Mouse (Mus musculus) kidney, adult 11 months (tissue): ENCODE measurements around the gene Cd19.
"Not testable (repeated sequence)": the region's sequence is repeated elsewhere in the genome, so short reads cannot be mapped to it uniquely, and the experiment has no call there.

Source experiments
- DNase-seq: peaks from one replicate; pipeline ENCODE4 v3.0.0; 2022

Gene Cd19

DNA sequence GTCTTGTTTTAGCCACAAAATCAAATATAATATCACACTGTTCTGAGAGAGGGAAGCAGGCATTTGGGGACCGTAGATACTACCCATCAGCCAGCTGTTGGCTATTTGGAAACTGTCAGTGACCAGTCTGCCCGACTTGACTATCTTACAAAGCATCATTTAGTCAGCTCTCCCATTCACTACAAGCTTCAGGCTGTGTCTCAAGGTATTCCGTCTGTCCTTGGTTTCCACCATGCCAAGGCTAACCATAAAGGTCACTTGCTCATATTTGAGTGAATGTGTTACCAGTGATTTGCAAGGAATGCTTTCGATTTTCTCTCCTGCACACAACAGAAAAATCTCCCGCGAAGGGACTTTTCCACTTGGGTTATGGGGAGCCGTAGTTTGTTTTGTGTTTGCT, 20.0 kb upstream of the Cd19 start:
- DNase-seq: no peak

DNA sequence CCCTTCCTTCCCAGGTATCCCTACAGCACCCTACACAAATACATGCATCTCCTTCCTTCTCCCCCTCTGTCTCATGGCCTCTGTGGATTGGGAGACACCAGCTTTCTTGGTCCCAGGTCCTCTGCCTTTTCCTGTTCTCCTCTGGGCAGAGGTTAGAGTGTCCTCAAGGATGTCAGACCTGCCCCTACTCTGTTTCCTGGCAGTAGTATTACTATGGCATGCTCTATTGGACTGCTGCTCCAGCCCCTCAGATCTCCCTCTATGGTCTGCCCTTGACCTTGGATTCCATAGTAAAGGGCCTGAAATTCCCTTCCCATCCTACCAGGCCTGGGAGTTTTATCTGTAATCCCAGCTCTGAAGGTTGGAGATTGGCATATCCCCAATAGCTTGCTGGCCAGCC, 15.5 kb upstream of the Cd19 start:
- no peak for DNase-seq

DNA sequence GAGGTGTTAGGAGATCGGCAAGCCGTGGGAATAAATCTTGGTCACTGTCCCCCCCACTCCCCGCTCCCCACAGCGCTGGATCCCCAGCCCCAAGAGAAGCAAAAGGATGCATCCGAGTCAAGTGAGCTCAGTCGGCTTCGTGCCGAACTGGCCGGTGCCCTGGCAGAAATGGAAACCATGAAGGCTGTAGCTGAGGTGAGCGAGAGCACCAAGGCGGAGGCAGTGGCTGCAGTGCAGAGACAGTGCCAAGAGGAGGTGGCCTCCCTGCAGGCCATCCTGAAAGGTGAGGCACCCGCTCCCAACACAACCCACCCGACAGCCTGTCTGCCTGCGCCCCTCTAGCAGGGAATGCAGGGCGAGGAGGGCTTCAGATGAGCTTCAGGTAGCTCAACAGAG, 14.8 kb upstream of the Cd19 start:
- DNase-seq: no peak

DNA sequence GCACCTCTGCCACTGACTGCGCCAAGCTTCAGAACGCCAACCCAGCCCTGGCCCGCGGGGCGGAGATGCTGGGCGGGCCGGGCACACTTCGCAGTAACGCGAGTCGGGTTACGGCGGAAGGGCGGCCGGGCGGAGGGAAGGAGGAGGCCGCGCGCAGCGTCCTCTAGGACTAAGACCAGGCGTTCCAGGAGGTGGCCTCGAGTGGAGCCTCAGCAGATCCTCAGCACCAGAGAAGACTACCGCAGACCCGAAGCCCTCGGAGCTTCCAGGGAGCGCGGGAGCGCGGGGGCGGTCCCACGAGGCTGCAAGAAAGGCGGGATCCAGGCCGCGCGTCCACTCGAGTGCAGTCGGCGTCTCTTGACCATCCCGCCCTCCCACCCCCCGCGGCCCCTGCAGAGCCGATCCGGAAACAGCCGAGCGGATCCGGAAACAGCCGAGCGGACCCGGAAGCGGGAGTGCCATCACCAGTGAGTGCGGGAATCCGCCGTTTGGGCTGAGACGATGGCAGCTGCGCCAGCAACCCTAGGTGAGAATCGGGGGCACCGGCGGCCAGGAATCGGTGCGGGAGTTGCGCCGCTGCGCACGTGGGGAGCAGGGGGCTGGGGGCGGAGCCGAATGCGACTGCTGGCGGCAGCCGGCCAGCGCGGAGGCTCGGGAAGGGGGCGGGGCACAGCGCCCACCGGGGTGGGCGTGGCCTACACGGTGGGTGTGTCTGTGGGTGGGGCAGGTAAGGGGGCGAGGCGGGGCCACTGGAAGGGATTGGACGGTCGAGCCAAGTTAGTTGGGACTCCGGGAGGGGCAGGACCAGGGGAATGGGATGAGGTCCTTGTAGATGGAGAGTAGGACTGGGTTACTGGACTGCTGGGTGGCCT, 14.2 kb upstream of the Cd19 start, which contains the start of gene Rabep2:
Gene Rabep2, plus strand, starts transcription at position 129 of the 872 bp plus-strand sequence.
- peak; percentile 93 for DNase-seq

DNA sequence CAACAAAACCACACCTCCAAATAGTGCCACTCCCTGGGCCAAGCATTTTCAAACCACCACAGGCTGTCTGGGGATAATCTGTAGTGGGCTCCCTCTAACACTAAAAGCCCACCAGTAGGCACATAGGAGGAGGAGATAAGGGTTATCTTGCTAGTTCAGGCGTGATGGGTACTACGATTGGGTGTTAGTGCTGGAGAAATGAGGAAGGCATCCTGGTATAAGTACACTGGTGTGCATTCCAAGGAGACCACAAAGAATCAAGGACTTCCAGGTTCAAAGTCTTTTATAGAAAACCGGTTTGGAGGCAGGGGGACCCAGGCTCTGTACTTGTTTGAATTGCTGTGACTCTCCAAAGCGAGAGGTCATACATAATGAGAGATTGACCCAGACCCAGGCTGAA, 13.5 kb upstream of the Cd19 start:
- DNase-seq: no peak

GRCm38 (mm10) chr7:126427323-126427860, 12.7 kb upstream of the Cd19 start:
- DNase-seq: no peak

- DNase-seq: no peak
Measured at GRCm38 (mm10) chr7:126424161-126424560, 9.5 kb upstream of the Cd19 start.

DNA sequence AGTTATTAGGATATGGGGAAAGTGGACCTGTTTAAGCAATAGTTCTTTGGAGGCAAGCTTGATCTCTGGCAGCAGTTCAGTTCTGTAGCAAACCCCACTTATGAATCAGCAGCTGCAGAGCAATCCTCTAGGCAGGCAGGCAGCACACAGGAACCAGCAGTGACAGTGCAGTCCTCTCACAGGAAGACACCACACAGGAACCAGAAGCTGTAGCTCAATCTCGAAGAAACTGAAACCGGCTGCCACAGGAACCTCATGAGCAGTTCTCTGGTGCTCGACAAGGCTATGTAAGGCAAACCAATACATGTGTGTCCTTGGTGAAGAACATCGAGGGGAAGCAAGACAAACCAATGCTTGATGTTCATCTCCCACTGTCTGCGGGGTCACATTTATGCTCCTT, 7.1 kb upstream of the Cd19 start:
- DNase-seq: no peak

DNA sequence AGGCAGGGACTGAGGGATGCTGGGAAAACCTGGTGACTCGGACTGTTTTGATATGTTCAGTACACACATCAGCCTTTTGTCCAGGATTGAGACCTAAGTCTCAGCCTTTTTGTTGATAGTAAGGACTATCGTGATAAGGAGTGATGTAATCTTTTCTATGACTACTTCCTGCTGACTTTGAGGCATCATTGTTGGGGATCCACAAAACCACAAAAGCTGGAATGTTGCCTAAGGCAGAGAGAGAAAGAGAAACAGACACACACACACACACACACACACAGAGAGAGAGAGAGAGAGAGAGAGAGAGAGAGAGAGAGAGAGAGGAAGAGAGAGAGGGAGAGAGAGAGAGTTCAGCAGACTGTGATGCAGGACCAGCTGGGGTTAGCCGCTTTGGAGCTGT, 3.8 kb upstream of the Cd19 start:
- DNase-seq: no peak

DNA sequence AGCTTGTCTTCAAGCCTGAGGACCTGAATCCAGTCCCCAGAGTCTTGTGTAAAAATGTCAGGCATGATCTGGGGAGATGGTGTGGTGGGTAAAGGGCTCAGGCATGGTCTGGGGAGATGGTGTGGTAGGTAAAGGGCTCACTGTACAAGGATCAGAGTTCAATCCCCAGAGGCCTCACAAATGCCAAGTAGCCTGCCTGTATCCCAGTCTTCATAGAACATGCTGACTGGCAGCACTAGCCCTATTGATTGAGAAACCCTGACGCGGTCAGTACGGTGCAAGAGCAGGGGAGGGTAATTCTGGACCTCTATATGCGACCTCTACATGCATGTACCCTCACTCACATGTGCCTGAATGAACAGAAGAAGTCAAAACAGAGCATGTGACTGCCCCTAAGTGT, 2.9 kb upstream of the Cd19 start:
- DNase-seq: no peak

GRCm38 (mm10) chr7:126417045-126417444, 2.4 kb upstream of the Cd19 start:
- no peak for DNase-seq

- DNase-seq: no peak
Measured at GRCm38 (mm10) chr7:126416615-126417014, 1.9 kb upstream of the Cd19 start.

- no peak for DNase-seq
Measured at GRCm38 (mm10) chr7:126411061-126411460, 3.6 kb downstream of the Cd19 start.

DNA sequence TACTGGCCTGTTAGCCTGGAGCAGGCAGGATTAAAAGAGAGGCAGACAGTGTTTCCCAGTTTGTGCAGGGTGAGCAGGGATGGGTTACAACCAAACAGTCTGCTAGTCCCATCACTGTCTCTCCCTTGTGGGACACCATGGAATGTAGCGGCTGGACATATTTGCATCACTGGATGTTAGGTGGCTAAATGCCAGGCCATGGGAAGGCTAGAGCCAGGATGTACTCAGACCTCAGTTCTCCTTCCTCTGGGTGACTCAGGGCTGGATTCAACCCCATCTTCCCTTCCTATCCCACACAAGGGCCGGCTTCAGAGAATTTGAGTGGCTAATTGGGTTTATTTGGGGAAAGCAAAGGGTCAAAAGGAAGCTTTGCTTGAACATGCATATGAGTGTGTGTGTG, 6.0 kb downstream of the Cd19 start:
- no peak for DNase-seq

DNA sequence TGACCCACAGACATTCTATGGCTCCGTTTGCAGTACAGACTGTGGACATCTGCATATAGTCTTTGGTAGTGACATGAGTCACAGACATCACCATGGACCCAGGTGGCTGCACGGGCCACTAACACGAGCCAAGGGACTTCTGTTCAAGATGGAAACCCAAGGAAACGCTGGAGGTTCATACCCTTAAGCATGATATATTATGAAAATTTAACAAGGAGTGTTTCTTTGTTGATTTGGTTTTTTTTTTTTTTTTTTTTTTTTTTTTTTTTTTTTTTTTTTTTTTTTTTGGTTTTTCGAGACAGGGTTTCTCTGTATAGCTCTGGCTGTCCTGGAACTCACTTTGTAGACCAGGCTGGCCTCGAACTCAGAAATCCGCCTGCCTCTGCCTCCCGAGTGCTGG, 12.2 kb downstream of the Cd19 start:
- not testable (repeated sequence) for DNase-seq

DNA sequence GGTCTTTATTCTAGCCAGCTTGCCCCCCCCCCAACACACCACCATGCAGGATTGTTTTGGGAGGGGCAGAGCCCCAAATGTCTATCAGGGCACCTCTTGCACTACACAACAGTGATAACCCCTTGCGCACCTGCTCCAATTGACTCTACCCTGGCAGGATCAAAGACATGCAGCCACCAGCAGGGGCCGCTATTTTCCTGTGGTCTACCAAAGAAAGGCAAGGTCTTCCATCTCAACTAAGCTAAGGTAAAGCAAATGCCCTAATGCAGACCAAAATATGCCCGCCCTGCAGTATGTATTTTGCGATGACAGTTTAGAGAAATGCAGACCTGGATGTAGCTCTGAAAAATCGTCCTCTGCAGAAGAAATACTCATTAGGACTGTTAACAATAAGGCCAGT, 15.1 kb downstream of the Cd19 start:
- peak; percentile 66 for DNase-seq

- no peak for DNase-seq
Measured at GRCm38 (mm10) chr7:126397822-126398221, 16.9 kb downstream of the Cd19 start.

DNA sequence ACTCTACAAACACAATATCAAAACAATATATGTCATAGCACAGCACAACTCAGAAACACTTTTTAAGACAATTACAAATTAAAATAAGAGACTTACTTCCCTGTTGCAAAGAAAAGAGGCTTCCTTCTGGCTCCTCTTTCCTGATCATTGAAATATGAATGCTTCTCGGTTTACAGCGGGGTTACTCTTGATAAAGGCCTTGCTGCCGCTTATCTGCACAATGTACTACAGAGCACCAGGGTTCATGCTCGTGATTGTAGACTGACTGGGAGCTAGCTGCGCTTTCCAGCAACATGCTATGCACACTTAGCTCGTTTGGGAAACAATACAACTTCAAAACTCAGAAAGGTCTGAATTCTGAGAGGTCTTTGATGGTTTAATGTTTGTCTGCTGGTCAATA, 17.5 kb downstream of the Cd19 start:
- no peak for DNase-seq

- peak; percentile 98 for DNase-seq
Measured at GRCm38 (mm10) chr7:126396298-126397119, 18.2 kb downstream of the Cd19 start, which contains the start of gene Nfatc2ip. Gene Nfatc2ip, minus strand, starts transcription at chr7:126396737.

- DNase-seq: not testable (repeated sequence)
Measured at GRCm38 (mm10) chr7:126392086-126392884, 22.4 kb downstream of the Cd19 start.

DNA sequence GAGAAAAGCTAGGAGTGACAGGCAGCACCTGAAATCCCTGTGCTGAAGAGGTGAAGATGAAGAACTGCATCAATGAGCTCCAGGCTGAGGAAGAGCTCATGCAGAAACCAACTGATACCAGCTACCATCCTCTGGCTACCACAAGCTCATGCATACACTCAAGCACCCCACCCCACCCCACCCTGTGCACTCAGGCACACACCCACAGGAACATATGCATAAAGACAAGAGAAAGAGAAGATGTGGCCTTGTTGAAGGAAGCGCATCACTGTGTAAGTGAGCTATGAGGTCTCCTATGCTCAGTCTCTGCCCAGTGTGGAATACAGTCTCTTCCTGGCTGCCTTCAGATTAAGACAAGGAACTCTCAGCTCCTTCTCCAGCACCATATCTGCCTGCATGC, 26.5 kb downstream of the Cd19 start:
- no peak for DNase-seq

DNA sequence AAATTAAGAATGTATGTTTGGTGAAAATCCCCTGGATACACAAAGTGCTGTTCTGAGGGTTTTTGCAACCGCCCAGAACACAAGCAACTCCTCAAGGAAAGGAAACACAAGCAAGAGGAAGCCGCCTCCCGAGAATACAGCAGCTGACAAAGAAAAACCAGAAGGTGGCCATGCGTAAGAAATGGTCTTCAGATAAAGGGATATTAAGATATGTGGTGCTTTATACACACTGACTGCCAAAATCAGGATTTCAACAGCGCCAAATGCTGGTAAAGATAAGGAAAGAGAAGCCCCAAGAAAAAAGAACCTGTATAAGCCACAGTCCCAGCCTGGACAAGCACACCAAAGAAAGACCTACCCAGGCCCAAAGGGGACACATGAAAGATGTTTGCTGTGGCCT, 31.1 kb downstream of the Cd19 start:
- no peak for DNase-seq
